Mouse (Mus musculus): ENCODE measurements around the gene Mapk1ip1. TPM values are rescaled to one million over a fixed set of nuclear protein-coding genes. Genes with fewer than 3 reads are reported as not detected.

Mapk1ip1 gene
- 7.4 TPM for polyA plus RNA-seq (2014; fragmentation: Illumina TruSeq; extraction: RNeasy Lipid Tissue Mini Kit (QIAGEN cat#74804); ENCODE audit: low read depth, low replicate concordance)

GRCm38 (mm10) chr7:138845544-138846391 lies at the start of gene Mapk1ip1, which contains the start of gene Ppp2r2d:
Gene Mapk1ip1, minus strand, starts transcription at chr7:138846273.
Gene Ppp2r2d, plus strand, starts transcription at chr7:138846079.

Other genes with a start within 250 kb of the Mapk1ip1 start
- 69.2 TPM for gene Ppp2r2d, start 194 bp downstream of the Mapk1ip1 start, polyA plus RNA-seq (2014; fragmentation: Illumina TruSeq; extraction: RNeasy Lipid Tissue Mini Kit (QIAGEN cat#74804); ENCODE audit: low read depth, low replicate concordance)
- gene Bnip3, start 63.2 kb upstream of the Mapk1ip1 start, polyA plus RNA-seq (2014; fragmentation: Illumina TruSeq; extraction: RNeasy Lipid Tissue Mini Kit (QIAGEN cat#74804); ENCODE audit: low read depth, low replicate concordance) = 429 TPM
- gene Jakmip3, start 94.5 kb upstream of the Mapk1ip1 start, polyA plus RNA-seq (2014; fragmentation: Illumina TruSeq; extraction: RNeasy Lipid Tissue Mini Kit (QIAGEN cat#74804); ENCODE audit: low read depth, low replicate concordance) = not detected
- not detected for gene Dpysl4, start 239.7 kb upstream of the Mapk1ip1 start, polyA plus RNA-seq (2014; fragmentation: Illumina TruSeq; extraction: RNeasy Lipid Tissue Mini Kit (QIAGEN cat#74804); ENCODE audit: low read depth, low replicate concordance)

All from liver, adult 10 weeks (tissue).